Mouse (Mus musculus) bone marrow, adult 2 months (tissue): ENCODE measurements around the gene Faap20.

Experiments
- CTCF ChIP-seq: fragments of 200-500 bp; IDR thresholded peaks from 2 replicates; pipeline ENCODE4 v1.5.1; 2011; ENCODE audit warnings: low read length, control low read depth; ENCODE audit not compliant: control insufficient read depth, insufficient read depth
- POLR2A ChIP-seq: fragments of 200-500 bp; IDR thresholded peaks from 2 replicates; pipeline ENCODE4 v1.6.1; 2011; ENCODE audit warnings: low read depth, mild to moderate bottlenecking, control low read depth, low read length, borderline replicate concordance; ENCODE audit not compliant: control insufficient read depth

DNA sequence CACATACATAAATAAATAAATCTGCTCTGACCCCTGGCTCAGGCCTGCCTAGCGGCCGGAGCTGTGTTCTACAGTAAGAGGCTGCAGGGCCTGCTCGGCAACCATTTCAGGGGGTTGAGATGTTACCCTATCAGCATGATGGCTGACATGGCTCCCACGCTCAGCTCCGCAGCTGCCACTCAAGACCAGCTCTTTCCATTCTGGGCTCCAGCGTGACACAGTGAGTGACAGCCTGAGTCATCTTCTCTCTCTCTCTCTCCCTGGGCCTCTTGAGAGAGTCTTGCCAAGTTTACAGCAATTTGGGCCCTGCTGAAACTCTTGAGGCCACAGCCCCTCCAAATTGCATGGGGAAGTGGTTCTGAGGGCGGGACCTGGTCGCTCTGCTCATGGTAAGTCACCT lies 32.0 kb downstream of the Faap20 start:
- TF ChIP-seq CTCF: no peak
- TF ChIP-seq POLR2A: no peak
